Mouse (Mus musculus): ENCODE measurements around the gene Krtap1-4.

Krtap1-4 gene

DNA sequence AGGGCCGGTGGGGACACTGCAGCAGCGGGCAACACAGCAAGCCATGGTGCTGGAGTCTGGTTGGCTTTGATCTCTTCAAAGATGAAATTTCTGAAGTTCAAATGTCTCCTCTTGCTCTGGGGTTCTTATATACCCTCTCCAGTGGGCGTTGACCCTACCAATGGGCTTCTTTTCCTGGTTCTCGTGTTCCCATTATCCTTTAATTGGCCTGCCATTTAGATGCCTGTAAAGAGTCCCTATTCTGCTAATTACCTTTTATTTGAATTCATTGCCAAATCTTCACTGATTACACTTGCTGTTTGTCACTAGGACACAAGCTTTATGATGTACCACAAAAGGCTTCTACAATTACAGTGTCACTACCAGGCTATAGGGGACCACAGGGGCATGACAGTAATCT, 32.7 kb downstream of the Krtap1-4 start, which contains the start of gene Krtap3-3:
Gene Krtap3-3, minus strand, starts transcription at position 101 of the 400 bp plus-strand sequence.
- DNase-seq (ENCODE audit: low spot score): no peak

DNA sequence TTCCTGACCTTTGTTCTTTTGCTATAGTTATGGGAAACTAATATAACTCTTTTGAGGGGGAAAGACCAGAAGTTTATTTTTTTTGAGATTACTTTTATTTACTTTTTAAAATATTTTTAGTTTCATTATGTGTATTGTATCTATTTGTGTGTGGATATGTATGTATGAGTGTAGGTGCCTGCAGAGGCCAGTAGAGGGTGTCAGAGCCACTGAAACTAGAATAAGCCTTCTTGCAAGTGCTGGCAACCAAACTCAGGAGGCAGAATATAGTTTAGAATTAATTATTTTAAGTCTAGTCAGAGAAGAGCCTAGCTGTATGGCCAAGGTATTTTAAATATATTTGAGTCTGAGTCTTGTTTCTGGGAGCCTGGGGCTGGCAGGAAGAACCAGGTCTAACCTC, 35.6 kb downstream of the Krtap1-4 start:
- no peak for DNase-seq (ENCODE audit: low spot score)

DNA sequence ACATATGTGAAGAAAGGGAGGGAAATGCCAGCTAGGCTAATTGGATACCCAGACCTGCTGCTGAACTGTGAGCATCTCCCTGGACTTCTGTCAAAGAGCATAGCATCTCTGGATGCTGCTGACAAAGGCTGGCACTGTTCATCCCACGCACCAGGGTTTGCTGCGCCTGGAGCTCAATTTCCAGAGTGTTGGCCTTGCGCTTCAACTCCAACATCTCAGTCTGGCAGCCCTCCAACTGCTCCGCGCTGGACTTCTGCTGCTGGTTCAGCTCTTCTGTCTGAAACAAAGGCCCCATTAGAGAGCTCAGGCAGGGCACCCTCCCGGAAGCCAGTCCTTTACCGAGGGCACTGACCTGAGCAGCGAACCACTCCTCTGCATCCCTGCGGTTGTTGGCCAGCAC, 43.7 kb downstream of the Krtap1-4 start:
- no peak for DNase-seq (ENCODE audit: low spot score)

Data from yolk sac, embryonic 10.5 days (tissue).